Mouse (Mus musculus) forebrain, embryonic 11.5 days (tissue): ENCODE results near the gene Tcerg1l. TPM values are rescaled to one million over a fixed set of nuclear protein-coding genes. Genes with fewer than 3 reads are reported as not detected.
A peak's percentile ranks its signal among the peaks of the same experiment; 100 is the strongest.

Experiments
- ATAC-seq: fragments of 200-750 bp; cut with Nextera tagmentation; replicated peaks from 2 replicates; pipeline ENCODE4 v1.8.0; 2017; ENCODE audit warnings: moderate TSS enrichment; ENCODE audit not compliant: low FRiP score
- DNase-seq: peaks from one replicate; pipeline ENCODE4 v3.0.0-alpha.2; 2017; ENCODE audit warnings: low spot score
- H3K27ac ChIP-seq: fragments of 300-500 bp; sonication (generic); 2 replicates; pipeline ENCODE4 v1.5.1; 2014; ENCODE audit warnings: low read depth, low read length
- H3K27me3 ChIP-seq: fragments of 300-500 bp; sonication (generic); 2 replicates; pipeline ENCODE4 v1.6.1; 2014; ENCODE audit warnings: mild to moderate bottlenecking, low read length, mixed read lengths; ENCODE audit not compliant: control insufficient read depth, insufficient read depth
- H3K36me3 ChIP-seq: fragments of 300-500 bp; sonication (generic); 2 replicates; pipeline ENCODE4 v1.6.1; 2014; ENCODE audit warnings: mild to moderate bottlenecking, low read length, moderate library complexity, mixed read lengths; ENCODE audit not compliant: control insufficient read depth, insufficient read depth
- H3K4me1 ChIP-seq: fragments of 300-500 bp; sonication (generic); replicated peaks from 2 replicates; pipeline ENCODE4 v1.6.1; 2014; ENCODE audit warnings: low read length, mixed read lengths; ENCODE audit not compliant: control insufficient read depth, insufficient read depth
- H3K4me2 ChIP-seq: fragments of 300-500 bp; sonication (generic); 2 replicates; pipeline ENCODE4 v1.6.1; 2014; ENCODE audit warnings: low read depth, mild to moderate bottlenecking, low read length, moderate library complexity, mixed read lengths; ENCODE audit not compliant: severe bottlenecking
- H3K4me3 ChIP-seq: fragments of 300-500 bp; sonication (generic); 2 replicates; pipeline ENCODE4 v1.5.1; 2014; ENCODE audit warnings: low read depth, low read length
- H3K9ac ChIP-seq: fragments of 300-500 bp; sonication (generic); 2 replicates; pipeline ENCODE4 v1.6.1; 2014; ENCODE audit warnings: low read length
- H3K9me3 ChIP-seq: fragments of 300-500 bp; sonication (generic); 2 replicates; pipeline ENCODE4 v1.6.1; 2016; ENCODE audit warnings: low read length, mixed read lengths; ENCODE audit not compliant: control insufficient read depth
- WGBS: fragments of 180-500 bp; shearing (Covaris S2); extraction: QIAGEN DNeasy Blood & Tissue Kit; methylation state at CpG from one replicate; pipeline ENCODE4 v1.1.7; 2014; 5-methylcytosine and 5-hydroxymethylcytosine counted together
- polyA plus RNA-seq: library from polyadenylated mRNA; unstranded; fragments of >200 nt; fragmentation: Nextera tagmentation; extraction: Ambion mirVana; gene quantifications from 2 replicates; pipeline ENCODE4 v1.2.1, GENCODE M21; 2014

The Tcerg1l gene
- polyA plus RNA-seq, 1 experiment from 2014 or later = 2.4 TPM

DNA sequence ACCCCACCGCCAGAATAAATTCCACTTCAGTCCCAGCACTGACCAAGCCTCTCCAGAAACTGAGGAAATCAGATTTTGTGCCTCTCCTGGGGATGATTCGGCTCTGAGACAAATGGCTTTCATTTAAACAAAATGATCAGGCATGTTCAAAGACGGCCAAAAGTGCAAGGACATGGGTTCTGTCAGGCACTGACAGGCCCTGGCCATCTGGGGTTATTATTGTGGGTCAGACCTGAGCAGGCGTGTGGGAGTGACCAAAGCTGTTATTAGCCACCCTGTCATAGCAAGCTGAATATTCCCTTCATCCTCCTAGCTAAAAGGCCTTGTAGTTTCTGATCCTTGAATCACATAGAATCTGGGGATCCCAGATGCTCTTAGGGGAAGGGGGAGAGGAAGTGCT lies 174.6 kb downstream of the Tcerg1l start:
- Histone ChIP-seq H3K27ac (no peak overlapping the region), H3K4me1 (no peaks in the 10 kb centered on the region), H3K9ac (no peak overlapping the region), H3K4me3 (no peak overlapping the region), H3K4me2 (no peak overlapping the region), H3K27me3 (no peaks in the 10 kb centered on the region), H3K9me3 (no peaks in the 10 kb centered on the region), H3K36me3 (no peaks in the 10 kb centered on the region)
- WGBS = 79% methylated on average over 4 of the region's 4 CpGs
- ATAC-seq = no peak
- no peak for DNase-seq

- H3K4me2 ChIP-seq = no peak overlapping the region
- ATAC-seq = no peak
- DNase-seq = no peak
- H3K27me3 ChIP-seq = no peaks in the 10 kb centered on the region
- no peak overlapping the region for H3K27ac ChIP-seq
- no peaks in the 10 kb centered on the region for H3K9me3 ChIP-seq
- H3K4me1 ChIP-seq = no peaks in the 10 kb centered on the region
- no peak overlapping the region; the same call in 1 of the 2 replicates for H3K9ac ChIP-seq
- H3K4me3 ChIP-seq = no peak overlapping the region
- 82% methylated on average over 6 of the region's 6 CpGs for WGBS
- H3K36me3 ChIP-seq = no peaks in the 10 kb centered on the region
These were observed 179.9 kb downstream of the Tcerg1l start for GRCm38 (mm10) chr7:138217556-138218098.

DNA sequence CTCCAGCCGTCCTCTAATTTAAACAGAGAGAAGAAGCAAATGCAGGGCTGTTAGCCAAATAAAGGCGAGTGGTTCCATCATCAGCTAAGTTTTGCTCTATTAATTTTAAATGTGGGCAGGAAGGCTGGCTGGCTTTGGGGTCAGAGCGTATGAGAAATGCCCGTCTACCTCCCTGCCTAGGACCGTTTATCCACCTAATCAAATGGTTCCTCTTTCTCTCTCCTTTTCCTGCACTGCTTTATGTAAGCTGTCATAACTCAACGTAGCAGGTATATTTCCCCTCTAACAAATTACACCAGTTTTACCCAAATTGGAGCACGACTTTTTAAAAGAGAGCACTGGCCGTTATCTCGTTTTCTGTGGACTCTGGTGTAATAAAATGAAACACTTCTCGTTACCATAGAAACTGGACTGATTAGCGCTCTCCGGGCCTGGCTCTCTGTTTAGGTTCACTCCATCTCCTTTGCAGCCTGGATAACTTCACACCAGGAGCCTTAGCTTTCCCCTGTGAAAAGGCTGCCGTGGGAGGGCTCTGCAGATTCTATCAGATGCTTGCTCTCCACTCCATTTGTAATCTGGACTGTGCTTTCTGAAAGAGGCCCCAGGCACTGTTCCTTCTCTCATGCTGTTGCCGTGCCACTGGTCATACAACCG lies 182.2 kb downstream of the Tcerg1l start:
- 50% methylated on average over 15 of the region's 15 CpGs for WGBS
- H3K36me3 ChIP-seq = no peaks in the 10 kb centered on the region
- peak; percentile 61; the same call in 1 of the 2 replicates for ATAC-seq
- no peaks in the 10 kb centered on the region for H3K9me3 ChIP-seq
- H3K9ac ChIP-seq = no peak overlapping the region
- H3K27me3 ChIP-seq = no peaks in the 10 kb centered on the region
- no peaks in the 10 kb centered on the region for H3K4me1 ChIP-seq
- no peak overlapping the region for H3K4me2 ChIP-seq
- no peak overlapping the region for H3K27ac ChIP-seq
- H3K4me3 ChIP-seq = no peak overlapping the region
- no peak for DNase-seq

DNA sequence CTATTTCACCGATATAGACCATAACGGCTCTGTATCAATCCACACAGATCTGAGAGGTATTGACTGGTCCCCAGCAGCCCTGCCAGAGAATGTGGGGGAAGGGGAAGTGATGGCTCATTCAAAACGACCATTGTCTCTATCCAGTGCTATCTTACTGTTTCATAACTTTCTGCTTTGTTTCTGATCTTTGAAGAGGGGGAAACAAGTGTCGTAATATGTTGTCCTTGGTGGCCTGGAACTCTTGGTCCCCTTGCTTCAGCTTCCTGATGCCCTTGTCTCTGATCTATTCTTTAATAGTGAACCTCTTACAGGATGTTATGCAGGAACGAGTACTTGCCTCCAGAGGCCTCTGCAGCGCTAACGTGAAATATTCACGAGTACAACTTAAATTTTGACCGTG lies 182.8 kb downstream of the Tcerg1l start:
- DNase-seq = no peak

GRCm38 (mm10) chr7:138209769-138210168 lies 187.8 kb downstream of the Tcerg1l start:
- Histone ChIP-seq H3K4me2 (no peak overlapping the region), H3K4me1 (no peaks in the 10 kb centered on the region), H3K9me3 (no peaks in the 10 kb centered on the region), H3K27ac (no peak overlapping the region), H3K27me3 (no peaks in the 10 kb centered on the region), H3K4me3 (no peak overlapping the region), H3K9ac (no peak overlapping the region), H3K36me3 (no peaks in the 10 kb centered on the region)
- DNase-seq (no peak), ATAC-seq (no peak)
- WGBS = 89% methylated on average over 5 of the region's 5 CpGs

More for the DNA sequence above, 182.8 kb downstream of the Tcerg1l start:
- Histone ChIP-seq H3K27me3 (no peaks in the 10 kb centered on the region), H3K4me3 (no peak overlapping the region), H3K36me3 (no peaks in the 10 kb centered on the region), H3K4me1 (no peaks in the 10 kb centered on the region), H3K9ac (no peak overlapping the region), H3K4me2 (no peak overlapping the region), H3K27ac (no peak overlapping the region), H3K9me3 (no peaks in the 10 kb centered on the region)
- WGBS = 83% methylated on average over 9 of the region's 9 CpGs
- no peak for ATAC-seq

GRCm38 (mm10) chr7:138205124-138205523 lies 192.4 kb downstream of the Tcerg1l start:
- H3K4me2 ChIP-seq = no peak overlapping the region
- H3K9me3 ChIP-seq = no peaks in the 10 kb centered on the region
- no peak overlapping the region for H3K27ac ChIP-seq
- no peaks in the 10 kb centered on the region for H3K36me3 ChIP-seq
- DNase-seq (no peak), ATAC-seq (no peak)
- H3K4me1 ChIP-seq = no peaks in the 10 kb centered on the region
- no peaks in the 10 kb centered on the region for H3K27me3 ChIP-seq
- 93% methylated on average over 2 of the region's 2 CpGs for WGBS
- H3K4me3 ChIP-seq = no peak overlapping the region
- no peak overlapping the region for H3K9ac ChIP-seq

- DNase-seq (no peak), ATAC-seq (no peak)
- Histone ChIP-seq H3K36me3 (no peaks in the 10 kb centered on the region), H3K9ac (no peak overlapping the region), H3K9me3 (no peaks in the 10 kb centered on the region), H3K4me2 (no peak overlapping the region), H3K4me3 (no peak overlapping the region), H3K27me3 (no peaks in the 10 kb centered on the region), H3K4me1 (no peaks in the 10 kb centered on the region), H3K27ac (no peak overlapping the region)
- 90% methylated on average over 15 of the region's 15 CpGs for WGBS
These were observed 195.2 kb downstream of the Tcerg1l start for GRCm38 (mm10) chr7:138202162-138202832.

GRCm38 (mm10) chr7:138199333-138200058 lies 198.0 kb downstream of the Tcerg1l start:
- H3K27me3 ChIP-seq = no peaks in the 10 kb centered on the region
- WGBS = 83% methylated on average over 10 of the region's 10 CpGs
- H3K4me2 ChIP-seq = no peak overlapping the region
- ATAC-seq = no peak
- H3K4me3 ChIP-seq = no peak overlapping the region
- DNase-seq = no peak
- H3K4me1 ChIP-seq = no peaks in the 10 kb centered on the region
- H3K27ac ChIP-seq = no peak overlapping the region
- no peaks in the 10 kb centered on the region for H3K36me3 ChIP-seq
- H3K9ac ChIP-seq = no peak overlapping the region
- no peaks in the 10 kb centered on the region for H3K9me3 ChIP-seq
